Mouse (Mus musculus) liver, embryonic 12.5 days (tissue): ENCODE results near the gene Tnp2. TPM values are rescaled to one million over a fixed set of nuclear protein-coding genes. Genes with fewer than 3 reads are reported as not detected.
A peak's percentile ranks its signal among the peaks of the same experiment; 100 is the strongest.

ENCODE experiments used
- ATAC-seq: fragments of 200-750 bp; cut with Nextera tagmentation; 2 replicates; pipeline ENCODE4 v1.8.0; 2017; ENCODE audit warnings: moderate number of reproducible peaks, mild to moderate bottlenecking, moderate library complexity
- H3K27ac ChIP-seq: fragments of 300-500 bp; sonication (generic); 2 replicates; pipeline ENCODE4 v1.5.1; 2016; ENCODE audit warnings: mild to moderate bottlenecking
- H3K27me3 ChIP-seq: fragments of 300-500 bp; sonication (generic); replicated peaks from 2 replicates; pipeline ENCODE4 v1.6.1; 2016; ENCODE audit warnings: mild to moderate bottlenecking, moderate library complexity
- H3K36me3 ChIP-seq: fragments of 300-500 bp; sonication (generic); 2 replicates; pipeline ENCODE4 v1.6.1; 2016; ENCODE audit warnings: mild to moderate bottlenecking, moderate library complexity
- H3K4me1 ChIP-seq: fragments of 300-500 bp; sonication (generic); 2 replicates; pipeline ENCODE4 v1.6.1; 2016
- H3K4me2 ChIP-seq: fragments of 300-500 bp; sonication (generic); 2 replicates; pipeline ENCODE4 v1.6.1; 2016; ENCODE audit warnings: mild to moderate bottlenecking, moderate library complexity
- H3K4me3 ChIP-seq: fragments of 300-500 bp; sonication (generic); 2 replicates; pipeline ENCODE4 v1.5.1; 2016; ENCODE audit warnings: mild to moderate bottlenecking, moderate library complexity
- H3K9ac ChIP-seq: fragments of 300-500 bp; sonication (generic); 2 replicates; pipeline ENCODE4 v1.6.1; 2016; ENCODE audit warnings: mild to moderate bottlenecking, moderate library complexity
- H3K9me3 ChIP-seq: fragments of 300-500 bp; sonication (generic); replicated peaks from 2 replicates; pipeline ENCODE4 v1.6.1; 2016; ENCODE audit warnings: mild to moderate bottlenecking, moderate library complexity
- WGBS: fragments of 180-500 bp; shearing (Covaris S2); methylation state at CpG from one replicate; pipeline ENCODE4 v1.1.7; 2016; ENCODE audit not compliant: insufficient replicate concordance; 5-methylcytosine and 5-hydroxymethylcytosine counted together
- polyA plus RNA-seq: library from polyadenylated mRNA; unstranded; fragments of >200 nt; fragmentation: Nextera tagmentation; extraction: Ambion mirVana; gene quantifications from 2 replicates; pipeline ENCODE4 v1.2.1, GENCODE M21; 2016

Gene Tnp2
- polyA plus RNA-seq, 1 experiment from 2014 or later: not detected

GRCm38 (mm10) chr16:10786782-10787547, 1.5 kb downstream of the Tnp2 start:
- no peak for ATAC-seq
- Histone ChIP-seq H3K9ac (no peak overlapping the region), H3K4me3 (no peak overlapping the region; the same call in 1 of the 2 replicates), H3K4me1 (peaks cover 41% of the 10 kb centered on the region), H3K4me2 (peak overlapping the region; percentile 99), H3K27ac (no peak overlapping the region), H3K36me3 (no peaks in the 10 kb centered on the region), H3K9me3 (no peaks in the 10 kb centered on the region), H3K27me3 (peaks cover 75% of the 10 kb centered on the region)
- 60% methylated on average over 4 of the region's 4 CpGs for WGBS

- Histone ChIP-seq H3K27me3 (peaks cover 75% of the 10 kb centered on the region), H3K4me3 (peak overlapping the region; percentile 81), H3K9ac (peak overlapping the region; percentile 76), H3K9me3 (no peaks in the 10 kb centered on the region), H3K4me1 (peaks cover 41% of the 10 kb centered on the region), H3K36me3 (no peaks in the 10 kb centered on the region), H3K27ac (peak overlapping the region; percentile 82), H3K4me2 (peak overlapping the region; percentile 99)
- peak; percentile 50 for ATAC-seq
- WGBS: under 1% methylated on average over 9 of the region's 9 CpGs
Observed at GRCm38 (mm10) chr16:10786288-10786687, 2.2 kb downstream of the Tnp2 start.

- Histone ChIP-seq H3K4me2 (peak within 1 kb of the TSS; percentile 99), H3K27ac (peak within 1 kb of the TSS; percentile 82), H3K36me3 (no peaks in the 10 kb centered on the region), H3K4me3 (peak within 1 kb of the TSS; percentile 81), H3K9me3 (no peaks in the 10 kb centered on the region), H3K9ac (peak within 1 kb of the TSS; percentile 76), H3K27me3 (peaks cover 74% of the 10 kb centered on the region), H3K4me1 (peaks cover 41% of the 10 kb centered on the region)
- peak; percentile 79 for ATAC-seq
- WGBS: under 1% methylated on average over 59 of the region's 59 CpGs
Observed at GRCm38 (mm10) chr16:10785371-10786231, 2.9 kb downstream of the Tnp2 start, which contains the start of gene Socs1. Socs1 (minus strand) TSS chr16:10785536.

GRCm38 (mm10) chr16:10784793-10785370, 3.6 kb downstream of the Tnp2 start:
- Histone ChIP-seq H3K36me3 (no peaks in the 10 kb centered on the region), H3K4me1 (peaks cover 41% of the 10 kb centered on the region), H3K4me3 (peak overlapping the region; percentile 81), H3K27me3 (peaks cover 71% of the 10 kb centered on the region), H3K9ac (peak overlapping the region; percentile 76), H3K4me2 (peak overlapping the region; percentile 99), H3K9me3 (no peaks in the 10 kb centered on the region), H3K27ac (peak overlapping the region; percentile 82)
- under 1% methylated on average over 54 of the region's 55 CpGs for WGBS
- ATAC-seq: peak; percentile 67

GRCm38 (mm10) chr16:10783883-10784792, 4.3 kb downstream of the Tnp2 start:
- no peak overlapping the region for H3K27ac ChIP-seq
- H3K9me3 ChIP-seq: no peaks in the 10 kb centered on the region
- H3K9ac ChIP-seq: peak overlapping the region; percentile 76
- H3K4me3 ChIP-seq: peak overlapping the region; percentile 81
- no peaks in the 10 kb centered on the region for H3K36me3 ChIP-seq
- 3% methylated on average over 81 of the region's 81 CpGs for WGBS
- ATAC-seq: no peak
- H3K27me3 ChIP-seq: peaks cover 64% of the 10 kb centered on the region
- H3K4me1 ChIP-seq: peaks cover 41% of the 10 kb centered on the region
- peak overlapping the region; percentile 99 for H3K4me2 ChIP-seq

- no peak for ATAC-seq
- H3K9me3 ChIP-seq: no peaks in the 10 kb centered on the region
- H3K27me3 ChIP-seq: peaks cover 58% of the 10 kb centered on the region
- H3K27ac ChIP-seq: no peak overlapping the region
- WGBS: 39% methylated on average over 8 of the region's 8 CpGs
- peaks cover 41% of the 10 kb centered on the region for H3K4me1 ChIP-seq
- peak overlapping the region; percentile 81; the same call in 1 of the 2 replicates for H3K4me3 ChIP-seq
- no peak overlapping the region for H3K9ac ChIP-seq
- no peaks in the 10 kb centered on the region for H3K36me3 ChIP-seq
- peak overlapping the region; percentile 99 for H3K4me2 ChIP-seq
Observed at GRCm38 (mm10) chr16:10783451-10783850, 5.0 kb downstream of the Tnp2 start.

GRCm38 (mm10) chr16:10783152-10783434, 5.4 kb downstream of the Tnp2 start:
- Histone ChIP-seq H3K36me3 (no peaks in the 10 kb centered on the region), H3K4me1 (peaks cover 39% of the 10 kb centered on the region), H3K4me3 (no peak overlapping the region), H3K4me2 (no peak overlapping the region; the same call in 1 of the 2 replicates), H3K27ac (no peak overlapping the region), H3K27me3 (peaks cover 57% of the 10 kb centered on the region), H3K9me3 (no peaks in the 10 kb centered on the region), H3K9ac (no peak overlapping the region)
- ATAC-seq: no peak
- 22% methylated on average over 1 of the region's 1 CpGs for WGBS

GRCm38 (mm10) chr16:10782377-10783151, 5.9 kb downstream of the Tnp2 start:
- peaks cover 40% of the 10 kb centered on the region for H3K4me1 ChIP-seq
- 40% methylated on average over 6 of the region's 6 CpGs for WGBS
- H3K27ac ChIP-seq: no peak overlapping the region
- ATAC-seq: no peak
- no peak overlapping the region for H3K9ac ChIP-seq
- H3K4me3 ChIP-seq: no peak overlapping the region
- no peaks in the 10 kb centered on the region for H3K36me3 ChIP-seq
- H3K27me3 ChIP-seq: peaks cover 56% of the 10 kb centered on the region
- H3K9me3 ChIP-seq: no peaks in the 10 kb centered on the region
- H3K4me2 ChIP-seq: no peak overlapping the region

GRCm38 (mm10) chr16:10781862-10782371, 6.5 kb downstream of the Tnp2 start:
- Histone ChIP-seq H3K27me3 (peaks cover 51% of the 10 kb centered on the region), H3K27ac (no peak overlapping the region), H3K4me3 (no peak overlapping the region), H3K4me1 (peaks cover 42% of the 10 kb centered on the region), H3K9me3 (no peaks in the 10 kb centered on the region), H3K9ac (no peak overlapping the region), H3K36me3 (no peaks in the 10 kb centered on the region), H3K4me2 (no peak overlapping the region)
- 49% methylated on average over 9 of the region's 9 CpGs for WGBS
- no peak for ATAC-seq

GRCm38 (mm10) chr16:10780631-10781120, 7.8 kb downstream of the Tnp2 start:
- Histone ChIP-seq H3K36me3 (no peaks in the 10 kb centered on the region), H3K4me3 (no peak overlapping the region), H3K27me3 (peaks cover 57% of the 10 kb centered on the region), H3K27ac (no peak overlapping the region), H3K4me1 (peaks cover 36% of the 10 kb centered on the region), H3K9me3 (no peaks in the 10 kb centered on the region), H3K4me2 (no peak overlapping the region), H3K9ac (no peak overlapping the region)
- 73% methylated on average over 5 of the region's 5 CpGs for WGBS
- ATAC-seq: no peak
